Mouse (Mus musculus) right cerebral cortex, postnatal 36 days (tissue): Measurements from ENCODE around the gene Uqcr11.

ENCODE experiments used
- DNase-seq, 2 experiments: peaks; one replicate each; pipeline ENCODE4 v3.0.0; 2022; ENCODE audit warnings: low spot score in 2 of 2, mixed read lengths in 1 of 2

Gene Uqcr11

DNA sequence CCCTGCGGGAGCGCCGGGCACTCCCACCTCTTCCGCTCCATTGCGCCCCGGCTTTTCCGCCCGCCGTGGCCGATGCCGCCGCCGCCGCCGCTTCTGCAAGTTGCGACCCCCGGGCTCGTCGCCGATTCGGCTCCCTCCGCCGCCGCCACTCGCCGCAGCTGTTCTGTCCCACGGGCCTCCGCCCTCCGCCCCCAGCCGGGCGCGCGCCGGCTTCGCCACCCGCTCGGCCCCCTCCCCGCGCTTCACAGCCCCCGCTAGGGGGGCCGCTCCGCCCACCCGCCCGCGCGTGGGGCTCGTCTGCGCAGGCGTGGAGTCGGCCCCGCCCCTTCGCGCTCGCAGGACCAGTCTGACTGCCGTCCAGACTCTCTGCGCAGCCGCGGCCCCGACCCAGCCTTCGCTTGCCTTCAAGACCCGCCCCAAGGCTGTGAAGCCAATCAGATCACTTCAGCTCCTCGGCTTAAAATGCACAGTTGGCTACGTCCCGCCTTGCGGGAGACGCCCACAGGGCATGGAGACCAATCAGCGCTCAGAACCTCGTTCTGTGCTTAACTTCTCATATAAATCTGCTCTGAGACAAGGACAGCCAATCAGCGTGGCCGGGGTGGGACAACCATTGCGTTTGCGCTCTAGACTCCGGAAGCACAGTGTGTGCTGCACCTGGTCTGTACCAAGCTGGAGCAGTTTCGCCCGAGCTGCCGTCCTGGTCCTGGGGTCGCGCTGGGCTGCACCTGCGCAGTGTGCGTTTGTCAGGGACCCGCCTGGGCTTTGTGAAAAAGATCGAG is 7.2 kb downstream of the Uqcr11 start, which contains the start of gene Mbd3:
Mbd3 (minus strand) TSS at position 360 of the 782 bp plus-strand sequence.
- peak; percentile 99 to 100 for DNase-seq

DNA sequence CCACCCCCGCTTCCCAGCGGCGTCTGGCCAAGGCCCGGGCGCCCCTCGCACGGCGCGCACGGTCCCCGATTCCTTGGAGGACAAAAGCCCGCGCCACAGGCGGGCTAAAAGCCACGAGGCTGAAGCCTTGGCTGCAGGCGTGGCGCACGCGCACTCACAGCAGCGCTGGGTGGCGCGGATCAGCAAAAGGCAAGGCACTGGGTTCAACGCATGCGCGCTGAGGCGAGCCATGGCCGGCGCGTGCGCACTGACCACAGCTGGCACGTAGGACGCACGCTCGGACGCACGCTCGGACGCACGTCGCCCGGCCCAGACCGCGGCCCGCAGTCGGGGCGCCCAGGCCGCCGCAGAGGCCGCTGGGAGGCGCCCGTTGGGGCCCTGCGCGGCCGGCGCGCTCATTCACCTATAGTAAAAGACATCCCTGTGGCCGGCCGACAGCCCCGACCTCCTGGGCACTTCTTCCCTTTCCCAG is 7.9 kb downstream of the Uqcr11 start:
- DNase-seq = peak; percentile 96 to 97

- no peak for DNase-seq
Measured at GRCm38 (mm10) chr10:80398174-80398535, 8.5 kb downstream of the Uqcr11 start.

DNA sequence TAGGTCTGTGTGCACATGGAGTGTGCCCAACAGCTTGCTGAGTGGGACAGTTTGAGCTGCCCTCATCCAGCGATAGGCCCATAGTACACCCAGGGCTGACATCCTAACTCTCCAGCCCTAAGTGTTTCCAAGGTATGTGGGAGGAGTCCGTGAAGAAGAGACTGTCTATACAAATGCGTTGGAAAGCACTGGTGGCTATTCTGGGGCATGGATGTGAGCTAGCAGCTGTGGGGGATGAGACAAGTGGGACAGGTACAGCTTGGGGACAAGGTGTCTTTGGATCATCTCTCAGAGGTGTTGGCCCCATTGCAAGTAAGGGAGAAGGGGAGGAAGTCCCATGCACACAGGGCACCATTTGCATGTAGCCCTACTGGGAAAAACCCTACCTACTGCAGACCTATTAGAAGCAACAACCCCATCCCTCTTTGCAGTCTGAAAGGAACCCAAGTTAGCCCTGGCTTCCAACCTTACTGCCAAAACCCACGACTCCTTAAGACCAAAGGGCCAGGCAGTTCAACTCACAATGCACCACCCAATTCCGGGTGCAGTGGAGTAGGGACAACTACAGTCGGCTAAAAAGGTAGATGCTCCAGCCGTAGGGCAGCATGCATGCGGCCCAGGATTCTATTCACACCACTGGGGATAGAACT is 9.0 kb downstream of the Uqcr11 start:
- no peak for DNase-seq

- no peak for DNase-seq
Measured at GRCm38 (mm10) chr10:80396822-80397523, 9.7 kb downstream of the Uqcr11 start.

GRCm38 (mm10) chr10:80395025-80395627 is 11.5 kb downstream of the Uqcr11 start:
- DNase-seq = no peak

- DNase-seq = no peak
Measured at GRCm38 (mm10) chr10:80392687-80393086, 13.9 kb downstream of the Uqcr11 start.

DNA sequence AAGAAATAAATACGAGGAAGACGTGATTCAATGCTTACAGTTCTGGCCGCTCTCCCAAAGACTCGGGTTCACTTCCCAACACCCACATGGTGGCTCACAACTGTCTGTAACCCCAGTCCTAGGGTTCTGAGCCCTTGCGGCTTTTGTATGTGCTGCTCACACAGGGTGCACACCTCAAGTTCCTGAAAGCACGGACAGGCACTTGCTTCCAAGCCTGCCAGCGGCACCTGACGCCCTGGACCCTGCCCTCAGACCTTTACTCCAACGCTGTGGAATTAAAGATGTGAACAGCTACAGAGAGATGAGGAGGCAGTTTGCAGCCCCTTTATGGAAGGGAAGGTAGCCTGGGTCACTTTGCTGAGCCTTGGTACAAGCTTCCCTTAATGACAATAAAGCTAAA is 15.9 kb downstream of the Uqcr11 start:
- no peak for DNase-seq

GRCm38 (mm10) chr10:80389185-80389708 is 17.4 kb downstream of the Uqcr11 start:
- DNase-seq = no peak

DNA sequence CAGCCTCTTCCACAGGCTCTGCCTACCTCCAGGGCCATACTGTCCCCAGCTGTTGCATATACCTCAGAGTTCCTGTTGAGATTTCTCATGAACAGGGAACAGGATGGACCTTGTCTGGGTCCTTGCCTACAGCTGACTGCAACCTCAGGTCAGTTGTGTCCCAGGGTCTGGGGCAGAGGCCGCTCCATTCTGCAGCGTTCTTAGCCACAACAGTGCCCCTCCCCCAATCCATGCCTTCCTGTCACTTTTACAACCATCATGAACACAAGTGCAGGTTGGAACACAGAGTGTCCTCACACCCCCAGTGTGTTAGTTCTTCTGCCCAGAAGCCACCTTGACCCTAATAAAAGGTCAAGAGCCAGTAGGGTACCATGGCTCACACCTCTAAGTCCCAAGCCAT is 17.9 kb downstream of the Uqcr11 start:
- DNase-seq = no peak

DNA sequence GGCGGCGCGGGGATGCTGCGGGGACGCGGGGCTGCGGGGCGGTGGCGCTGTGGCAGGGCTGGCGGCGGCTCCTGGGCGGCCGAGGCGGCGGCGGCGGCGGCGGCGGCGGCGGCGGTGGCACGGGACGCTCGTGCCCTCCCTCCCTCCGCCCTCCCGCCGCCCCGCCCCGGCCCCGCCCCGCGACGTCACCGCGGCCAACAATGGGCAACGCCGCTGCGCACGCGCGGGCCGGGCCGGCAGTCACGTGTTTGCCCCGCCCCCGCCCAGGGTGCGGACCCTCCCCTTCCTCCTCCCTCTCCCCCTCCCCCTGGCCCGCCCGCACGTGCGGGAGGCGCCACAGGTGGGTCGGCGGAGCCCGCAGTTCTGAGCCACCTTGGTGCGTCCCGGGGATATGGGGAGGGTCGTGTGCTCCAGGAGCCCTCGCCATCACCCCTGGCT is 19.1 kb downstream of the Uqcr11 start, which contains the start of gene Mex3d:
Mex3d (minus strand) TSS at position 138 of the 438 bp plus-strand sequence.
- DNase-seq = peak; percentile 69 to 82

- no peak for DNase-seq
Measured at GRCm38 (mm10) chr10:80386735-80387471, 19.7 kb downstream of the Uqcr11 start.

DNA sequence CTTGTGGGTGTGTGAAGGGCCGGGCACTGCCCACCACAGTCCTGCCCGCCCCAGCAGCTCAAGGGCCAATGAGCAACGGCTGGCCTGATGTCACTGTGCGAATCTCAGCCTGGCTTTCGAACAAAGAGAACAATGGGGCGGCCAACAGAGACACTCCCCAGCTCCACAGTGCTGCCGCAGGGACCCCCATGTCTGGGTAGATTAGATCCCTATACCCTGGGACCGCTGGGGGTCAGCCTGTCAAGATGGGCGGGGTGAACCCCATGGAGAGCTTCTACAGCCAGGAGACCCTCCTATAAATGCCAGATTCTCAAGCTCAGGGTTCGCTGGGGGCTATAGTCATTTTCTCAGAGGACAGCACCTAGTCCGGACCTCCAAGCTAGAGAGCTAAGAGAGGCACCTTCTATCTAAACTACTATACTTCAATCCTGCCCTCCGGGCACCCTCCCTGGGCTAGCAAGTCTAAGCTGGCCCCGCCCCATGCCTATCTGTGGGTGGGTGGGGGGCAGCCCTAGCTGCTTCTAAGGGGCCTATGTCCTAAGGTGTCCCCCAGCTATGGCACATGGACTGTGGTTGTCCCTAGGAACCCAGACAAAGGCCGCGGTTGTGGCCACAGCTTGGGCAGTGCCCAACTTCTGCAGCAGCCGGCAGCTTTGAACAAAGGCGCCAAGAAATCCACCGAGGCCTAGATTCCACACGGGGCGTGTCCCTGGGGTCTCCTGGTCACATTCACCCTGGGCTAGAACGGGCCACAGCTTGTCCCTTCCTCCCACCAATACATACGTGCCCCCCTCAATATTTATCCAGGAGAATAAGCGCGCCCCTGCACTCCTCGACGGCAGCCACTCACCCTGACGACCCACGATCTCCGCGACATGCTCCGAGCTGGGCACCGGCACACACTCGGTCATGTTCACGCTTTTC is 20.6 kb downstream of the Uqcr11 start:
- no peak for DNase-seq

DNA sequence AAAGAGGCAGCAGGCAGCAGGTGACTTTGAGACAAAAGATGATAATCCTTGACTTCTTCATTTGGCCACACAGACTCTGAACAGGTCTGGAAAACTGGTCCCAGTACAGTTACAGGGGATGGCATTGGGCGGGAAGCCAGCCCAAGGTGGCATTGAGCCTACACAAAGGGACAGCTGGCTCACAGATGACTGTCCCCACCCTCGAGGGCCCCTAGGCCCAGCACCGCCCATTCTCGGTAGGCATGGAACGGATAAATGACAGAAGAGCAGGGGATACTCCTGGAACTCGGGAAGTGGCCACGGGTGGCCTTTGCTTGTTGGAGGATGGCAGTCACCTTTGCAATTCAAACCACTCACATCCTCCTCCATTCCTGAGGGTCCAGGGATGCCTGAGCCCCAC is 21.3 kb downstream of the Uqcr11 start:
- DNase-seq = no peak

GRCm38 (mm10) chr10:80384709-80385108 is 21.9 kb downstream of the Uqcr11 start:
- no peak for DNase-seq

- no peak for DNase-seq
Measured at GRCm38 (mm10) chr10:80384115-80384639, 22.5 kb downstream of the Uqcr11 start.

DNA sequence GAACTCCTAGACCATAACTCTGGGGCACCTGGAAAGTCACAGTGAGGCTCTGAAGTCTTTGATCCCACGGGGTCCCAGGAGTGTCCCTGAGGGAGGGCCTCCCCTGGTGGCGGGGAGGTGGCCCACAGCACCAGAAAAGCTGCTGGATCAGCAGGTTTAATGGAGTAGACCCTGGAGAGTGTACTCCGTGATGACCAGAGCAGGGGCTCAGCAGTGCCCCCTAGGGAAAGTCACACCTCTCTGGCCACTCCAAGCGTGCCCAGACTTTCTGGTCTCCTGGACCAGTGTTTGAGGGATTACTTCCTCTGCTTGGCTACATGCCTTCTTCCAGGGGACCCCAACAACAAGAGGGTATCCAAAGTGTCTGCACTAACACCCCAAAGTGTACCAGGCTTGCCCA is 23.2 kb downstream of the Uqcr11 start:
- no peak for DNase-seq

- no peak for DNase-seq
Measured at GRCm38 (mm10) chr10:80382641-80383365, 23.8 kb downstream of the Uqcr11 start.

GRCm38 (mm10) chr10:80377716-80378115 is 28.9 kb downstream of the Uqcr11 start:
- DNase-seq = no peak
